7 mouse cellular contexts compared by ENCODE assay signal in the genomic region with DNA sequence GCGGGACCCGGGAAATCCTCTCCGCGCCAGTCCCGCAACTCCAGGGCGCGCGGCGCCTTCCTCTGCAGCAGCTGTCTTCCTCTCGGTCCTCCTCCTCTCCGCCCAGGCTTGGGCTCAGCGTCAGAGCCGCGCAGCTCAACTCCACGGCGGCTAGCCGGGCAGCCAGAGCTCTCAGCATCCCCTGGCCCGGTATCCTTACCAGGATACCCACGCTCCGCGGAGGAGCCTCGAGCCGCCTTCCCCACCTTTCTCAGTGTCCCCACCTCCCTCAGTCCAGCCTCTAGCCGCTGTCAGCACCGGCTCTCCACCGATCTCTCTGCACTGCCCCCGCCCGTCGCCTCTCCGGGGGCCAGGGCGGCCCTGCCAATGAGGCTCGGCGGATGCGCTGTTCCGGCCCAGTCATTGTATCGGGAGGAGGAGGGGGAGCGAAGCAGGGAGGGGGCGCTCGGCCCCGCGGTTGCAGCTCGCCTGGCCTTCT. TPM values are rescaled to one million over a fixed set of nuclear protein-coding genes. Genes with fewer than 3 reads are reported as not detected.
DNase-seq lines count a peak whose midpoint lies in the region; ATAC-seq and TF ChIP-seq lines count a peak whose summit lies in the region.

A gene (minus strand): TSS at position 276 of the 478 bp plus-strand sequence.

- H3K4me1 ChIP-seq in hindbrain, postnatal 0 days (ENCODE audit: insufficient read depth, low read length), result peaks cover 5% of the 10 kb centered on the region; the same call in 1 of the 2 replicates

- peak within 1 kb of the TSS; percentile 76 for H3K4me3 ChIP-seq in hindbrain, postnatal 0 days (ENCODE audit: low read length)

- no peaks in the 10 kb centered on the region for H3K27me3 ChIP-seq in hindbrain, postnatal 0 days (ENCODE audit: insufficient read depth, low read length)

- WGBS in hindbrain, postnatal 0 days, result 1% methylated on average over 42 of the region's 42 CpGs

- no peaks in the 10 kb centered on the region for H3K36me3 ChIP-seq in hindbrain, postnatal 0 days (ENCODE audit: insufficient read depth, low read length)

- peak; percentile 72 for DNase-seq in adrenal gland, postnatal 25 days
- peak; percentile 91 for DNase-seq in embryo, embryonic 10 days (ENCODE audit: low spot score)
- DNase-seq in gastrocnemius, postnatal 25 days, result peak; percentile 64
- peak; percentile 88 for DNase-seq in hindbrain, postnatal 0 days (ENCODE audit: low spot score)
- DNase-seq in left cerebral cortex, adult 11 months (ENCODE audit: low spot score), result peak; percentile 42
- peak; percentile 72 for DNase-seq in lung, postnatal 14 days
- peak; percentile 75 for DNase-seq in right cerebral cortex, postnatal 10 days (ENCODE audit: low spot score in 2 of 2)

- H3K27ac ChIP-seq in hindbrain, postnatal 0 days, result peak within 1 kb of the TSS; percentile 83

- peak within 1 kb of the TSS; percentile 57 for H3K9ac ChIP-seq in hindbrain, postnatal 0 days (replicated peaks; ENCODE audit: low read length)

- H3K9me3 ChIP-seq in hindbrain, postnatal 0 days (ENCODE audit: low read length), result no peaks in the 10 kb centered on the region

- H3K4me2 ChIP-seq in hindbrain, postnatal 0 days (ENCODE audit: low read depth, low read length), result peak within 1 kb of the TSS; percentile 92

- no peak for TF ChIP-seq CTCF in hindbrain, postnatal 0 days (IDR thresholded peaks at IDR 0.05; ENCODE audit: low read depth)

- peak; percentile 92 for ATAC-seq in hindbrain, postnatal 0 days

RNA-seq across cellular contexts. Expression of the gene that starts here (rescaled TPM):
- 21.3 and 25.3 TPM in 2 replicates for total RNA-seq in adrenal gland, postnatal 25 days (2021)
- 1 to 10 TPM; 5.8 to 9.8 TPM for total RNA-seq in gastrocnemius, postnatal 25 days (2021)
- total RNA-seq in hindbrain, postnatal 0 days (2014; rRNA removed), result 20.2 and 28.7 TPM in 2 replicates
- polyA plus RNA-seq in hindbrain, postnatal 0 days (2015; fragmentation: Nextera tagmentation; extraction: Ambion mirVana), result 12.6 and 13.7 TPM in 2 replicates

Comparison
In these comparisons a context has a peak if more than half of its experiments do, and no peak if none do; other contexts are left out.
1. Peak in every context shown above with its lines: DNase-seq, ATAC-seq, H3K4me3 ChIP-seq and H3K27ac ChIP-seq.